Mouse (Mus musculus) heart, embryonic 16.5 days (tissue): Measurements from ENCODE around the gene Synj1. TPM values are rescaled to one million over a fixed set of nuclear protein-coding genes. Genes with fewer than 3 reads are reported as not detected.

Source experiments
- ATAC-seq: fragments of 200-750 bp; cut with Nextera tagmentation; replicated peaks from 2 replicates; pipeline ENCODE4 v1.8.0; 2017; ENCODE audit warnings: moderate number of reproducible peaks; ENCODE audit not compliant: insufficient read depth, low FRiP score; ENCODE audit errors: extremely low read depth
- H3K27ac ChIP-seq: fragments of 300-500 bp; sonication (generic); 2 replicates; pipeline ENCODE4 v1.5.1; 2014; ENCODE audit warnings: mild to moderate bottlenecking, low read length, control low read depth, moderate library complexity
- H3K27me3 ChIP-seq: fragments of 300-500 bp; sonication (generic); 2 replicates; pipeline ENCODE4 v1.6.1; 2014; ENCODE audit warnings: low read length, mixed read lengths; ENCODE audit not compliant: control insufficient read depth, insufficient read depth
- H3K36me3 ChIP-seq: fragments of 300-500 bp; sonication (generic); 2 replicates; pipeline ENCODE4 v1.6.1; 2014; ENCODE audit not compliant: control insufficient read depth, insufficient read depth
- H3K4me1 ChIP-seq: fragments of 300-500 bp; sonication (generic); 2 replicates; pipeline ENCODE4 v1.6.1; 2014; ENCODE audit warnings: low read length, mixed read lengths; ENCODE audit not compliant: control insufficient read depth, insufficient read depth
- H3K4me2 ChIP-seq: fragments of 300-500 bp; sonication (generic); 2 replicates; pipeline ENCODE4 v1.6.1; 2014; ENCODE audit warnings: low read depth, mild to moderate bottlenecking, control low read depth, low read length
- H3K4me3 ChIP-seq: fragments of 300-500 bp; sonication (generic); 2 replicates; pipeline ENCODE4 v1.5.1; 2014; ENCODE audit warnings: mild to moderate bottlenecking, control low read depth, low read length
- H3K9ac ChIP-seq: fragments of 300-500 bp; sonication (generic); 2 replicates; pipeline ENCODE4 v1.6.1; 2014; ENCODE audit warnings: low read length, control low read depth
- H3K9me3 ChIP-seq: fragments of 300-500 bp; sonication (generic); replicated peaks from 2 replicates; pipeline ENCODE4 v1.6.1; 2016; ENCODE audit warnings: low read length; ENCODE audit not compliant: control insufficient read depth
- WGBS: fragments of 180-500 bp; shearing (Covaris S2); extraction: QIAGEN DNeasy Blood & Tissue Kit; methylation state at CpG from one replicate; pipeline ENCODE4 v1.1.7; 2014; 5-methylcytosine and 5-hydroxymethylcytosine counted together
- polyA plus RNA-seq: library from polyadenylated mRNA; unstranded; fragments of >200 nt; fragmentation: Nextera tagmentation; extraction: Ambion mirVana; gene quantifications from 2 replicates; pipeline ENCODE4 v1.2.1, GENCODE M21; 2015

The Synj1 gene
- polyA plus RNA-seq: 10.8 and 11.2 TPM in 2 replicates

DNA sequence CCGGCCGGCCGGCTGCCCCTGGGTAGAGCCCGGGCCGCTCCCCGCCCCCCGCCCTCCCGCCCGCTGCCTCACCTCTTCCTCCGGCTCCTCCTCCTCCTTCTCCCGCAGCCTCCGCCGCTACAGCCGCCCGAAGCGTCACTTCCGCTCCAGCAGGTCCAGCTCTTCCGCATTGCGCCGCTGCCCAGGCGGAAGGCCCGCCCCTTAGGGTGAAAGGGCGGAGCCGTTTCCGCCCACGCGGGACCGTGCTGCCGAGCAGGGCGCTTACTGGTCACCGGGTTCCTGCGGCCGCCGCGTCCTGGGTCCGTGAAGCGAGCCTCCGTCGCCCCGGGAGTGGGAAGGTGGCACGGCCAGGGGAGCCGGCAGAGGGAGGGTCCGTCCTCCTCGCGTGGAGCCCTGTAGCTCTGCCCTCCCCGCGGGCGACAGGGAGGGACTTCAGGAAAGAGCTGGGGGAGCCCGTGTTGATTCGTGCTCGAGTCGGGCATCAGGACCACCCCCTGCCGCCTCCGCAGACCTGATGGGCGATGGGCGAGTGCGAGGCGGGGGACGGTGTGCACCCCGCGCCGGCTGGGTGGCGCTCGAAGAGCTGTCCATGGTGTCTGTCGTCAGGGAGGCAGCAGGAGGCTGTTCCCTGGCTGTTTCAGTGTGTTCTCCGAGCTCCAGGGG, at the start of gene Synj1:
TSS of gene Synj1 (minus strand) at position 288 of the 663 bp plus-strand sequence.
- WGBS: under 1% methylated on average over 63 of the region's 66 CpGs
- ATAC-seq: peak; percentile 97
- Histone ChIP-seq H3K4me2 (peak within 1 kb of the TSS; percentile 93), H3K27me3 (no peaks in the 10 kb centered on the region), H3K36me3 (peaks cover 18% of the 10 kb centered on the region), H3K9me3 (no peaks in the 10 kb centered on the region), H3K27ac (peak within 1 kb of the TSS; percentile 84), H3K9ac (peak within 1 kb of the TSS; percentile 82), H3K4me3 (peak within 1 kb of the TSS; percentile 76), H3K4me1 (peaks cover 13% of the 10 kb centered on the region)

DNA sequence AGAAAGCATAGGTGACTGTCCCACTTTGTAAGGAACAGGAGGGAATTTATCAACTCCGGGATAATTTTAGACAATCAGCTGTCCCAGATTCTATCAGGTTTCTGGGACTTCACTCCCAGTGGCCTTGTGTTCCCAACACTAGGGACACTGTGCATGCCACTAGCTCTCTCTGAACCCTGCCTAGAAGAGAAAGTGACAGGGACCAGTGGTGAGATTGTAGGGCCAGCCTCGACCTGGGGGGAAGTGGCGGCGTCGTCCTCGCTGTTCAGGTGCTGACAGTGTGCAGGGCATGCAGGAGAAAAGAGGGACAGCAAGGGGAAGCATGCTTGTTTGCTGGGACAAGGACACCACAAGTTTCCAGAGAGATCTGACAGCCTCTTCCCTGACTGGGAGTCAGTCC, 46.6 kb upstream of the Synj1 start:
- no peak overlapping the region for H3K4me2 ChIP-seq
- no peak overlapping the region for H3K9ac ChIP-seq
- WGBS: 44% methylated on average over 6 of the region's 6 CpGs
- no peak for ATAC-seq
- 0 out of 2 replicates have a peak, but pooled peaks cover 4% of the 10 kb centered on the region for H3K27me3 ChIP-seq
- no peaks in the 10 kb centered on the region for H3K36me3 ChIP-seq
- H3K4me3 ChIP-seq: no peak overlapping the region
- H3K4me1 ChIP-seq: peaks cover 9% of the 10 kb centered on the region
- no peak overlapping the region for H3K27ac ChIP-seq
- no peaks in the 10 kb centered on the region for H3K9me3 ChIP-seq

DNA sequence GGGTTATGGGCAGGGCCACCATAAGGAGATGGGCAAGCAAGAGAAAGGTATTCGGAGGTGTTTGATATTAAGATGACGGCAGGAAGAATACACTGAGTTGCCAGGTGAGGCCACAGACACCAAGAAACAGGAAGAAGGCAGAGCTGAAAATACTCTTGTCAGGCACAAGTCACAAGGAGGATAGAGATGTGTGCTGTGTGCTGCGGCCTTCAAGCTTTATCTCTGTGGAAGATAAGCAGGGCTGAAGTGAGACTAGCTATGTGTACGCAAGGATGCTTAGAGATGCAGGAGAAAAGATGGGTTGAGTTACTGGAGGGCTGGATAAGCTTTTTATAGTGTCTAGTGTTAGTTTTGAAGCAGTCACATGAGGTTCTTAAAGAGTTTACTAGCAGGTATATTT, 46.2 kb upstream of the Synj1 start:
- 56% methylated on average over 4 of the region's 4 CpGs for WGBS
- ATAC-seq: no peak
- Histone ChIP-seq H3K4me3 (no peak overlapping the region), H3K27ac (no peak overlapping the region), H3K4me1 (peaks cover 9% of the 10 kb centered on the region), H3K4me2 (no peak overlapping the region), H3K9ac (no peak overlapping the region), H3K27me3 (0 out of 2 replicates have a peak, but pooled peaks cover 4% of the 10 kb centered on the region), H3K36me3 (no peaks in the 10 kb centered on the region), H3K9me3 (no peaks in the 10 kb centered on the region)

DNA sequence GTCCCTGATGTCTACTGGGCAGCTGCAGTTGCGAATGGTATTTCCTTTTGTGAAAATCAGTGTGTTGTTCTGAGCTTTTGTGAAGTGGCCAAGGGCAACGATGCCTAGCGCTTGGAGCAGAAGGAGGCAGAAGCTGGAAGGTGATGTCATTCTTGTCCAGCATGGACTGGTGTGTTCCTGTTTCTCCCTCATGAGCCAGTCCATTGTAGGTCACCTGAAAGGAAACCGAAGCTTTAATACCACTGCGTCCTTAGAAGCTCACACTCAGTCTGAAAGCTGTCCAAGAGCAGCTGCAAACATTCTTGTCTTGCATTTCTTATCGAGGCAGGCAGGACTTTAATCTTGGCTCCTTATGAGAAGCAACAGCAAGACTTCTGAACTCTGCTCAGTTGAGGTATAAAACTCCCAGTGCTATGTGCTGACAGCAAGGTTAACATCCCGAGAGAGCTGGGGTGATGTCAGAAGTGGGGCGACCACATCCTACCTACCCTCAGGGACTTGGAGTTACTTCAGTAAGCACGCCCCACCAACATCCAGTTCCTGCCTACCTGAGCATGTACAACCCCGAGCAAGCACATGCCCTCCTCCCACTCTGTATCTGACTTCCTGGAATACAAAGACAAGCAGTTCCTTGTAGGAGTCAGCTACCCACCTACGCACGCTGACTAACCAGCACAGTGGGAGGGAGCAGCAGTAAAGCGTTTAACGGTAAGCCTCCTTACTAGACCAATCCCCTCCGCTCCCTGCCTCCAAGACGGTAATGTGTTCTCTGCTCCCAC, 45.1 kb upstream of the Synj1 start:
- H3K27me3 ChIP-seq: 0 out of 2 replicates have a peak, but pooled peaks cover 4% of the 10 kb centered on the region
- H3K27ac ChIP-seq: 0 out of 2 replicates have a peak overlapping the region, but pooled peaks have one; percentile 4
- H3K4me2 ChIP-seq: peak overlapping the region; percentile 26
- ATAC-seq: peak; percentile 41
- no peak overlapping the region for H3K9ac ChIP-seq
- 45% methylated on average over 16 of the region's 16 CpGs for WGBS
- peaks cover 9% of the 10 kb centered on the region for H3K4me1 ChIP-seq
- no peak overlapping the region for H3K4me3 ChIP-seq
- H3K9me3 ChIP-seq: no peaks in the 10 kb centered on the region
- no peaks in the 10 kb centered on the region for H3K36me3 ChIP-seq

DNA sequence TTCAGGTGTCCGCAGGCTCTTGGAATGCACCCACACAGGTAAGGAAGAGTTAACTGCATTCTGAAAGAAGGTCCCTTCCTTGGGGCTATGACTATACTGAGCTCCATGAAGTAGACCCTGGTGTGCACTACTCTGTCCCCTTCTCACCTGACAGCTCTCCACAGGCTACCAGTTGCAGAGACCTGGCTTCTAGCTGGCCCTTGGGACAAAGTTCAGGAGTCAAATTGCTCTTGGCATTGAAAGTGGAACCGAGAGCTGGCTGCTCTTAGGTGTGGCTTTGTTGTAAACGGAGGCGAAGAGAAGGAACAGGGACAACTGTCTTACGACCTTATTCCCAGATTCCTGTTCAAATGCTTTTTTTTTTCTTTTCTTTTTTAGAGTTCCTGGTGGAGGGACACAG, 44.0 kb upstream of the Synj1 start:
- H3K27me3 ChIP-seq: 0 out of 2 replicates have a peak, but pooled peaks cover 4% of the 10 kb centered on the region
- H3K9me3 ChIP-seq: no peaks in the 10 kb centered on the region
- ATAC-seq: no peak
- WGBS: 79% methylated on average over 5 of the region's 5 CpGs
- H3K36me3 ChIP-seq: no peaks in the 10 kb centered on the region
- no peak overlapping the region for H3K9ac ChIP-seq
- H3K4me2 ChIP-seq: no peak overlapping the region
- no peak overlapping the region for H3K27ac ChIP-seq
- peaks cover 9% of the 10 kb centered on the region for H3K4me1 ChIP-seq
- no peak overlapping the region for H3K4me3 ChIP-seq

DNA sequence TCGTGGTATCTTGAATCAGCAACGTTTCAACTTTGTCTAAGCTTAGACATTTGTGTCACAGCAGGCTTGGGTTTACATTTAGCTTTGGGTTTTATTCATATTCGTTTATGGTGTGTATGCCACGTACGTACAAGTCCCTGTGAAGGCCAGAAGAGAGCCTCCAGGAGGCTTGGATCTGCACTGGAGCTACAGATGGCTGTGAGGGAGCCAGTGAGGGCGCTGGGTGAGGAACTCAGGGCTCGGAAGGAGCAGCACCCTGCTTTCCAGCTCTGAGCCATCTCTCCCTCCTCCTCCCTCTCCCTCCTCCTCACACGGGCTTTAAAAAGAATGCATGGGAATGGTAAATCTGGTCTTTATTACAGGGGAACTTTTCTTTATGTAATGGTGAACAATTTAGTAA, 42.5 kb upstream of the Synj1 start:
- H3K9me3 ChIP-seq: no peaks in the 10 kb centered on the region
- 49% methylated on average over 8 of the region's 8 CpGs for WGBS
- H3K4me3 ChIP-seq: no peak overlapping the region
- H3K4me2 ChIP-seq: no peak overlapping the region
- no peaks in the 10 kb centered on the region for H3K36me3 ChIP-seq
- H3K4me1 ChIP-seq: peaks cover 9% of the 10 kb centered on the region
- ATAC-seq: no peak
- no peak overlapping the region for H3K9ac ChIP-seq
- no peaks in the 10 kb centered on the region for H3K27me3 ChIP-seq
- H3K27ac ChIP-seq: no peak overlapping the region

DNA sequence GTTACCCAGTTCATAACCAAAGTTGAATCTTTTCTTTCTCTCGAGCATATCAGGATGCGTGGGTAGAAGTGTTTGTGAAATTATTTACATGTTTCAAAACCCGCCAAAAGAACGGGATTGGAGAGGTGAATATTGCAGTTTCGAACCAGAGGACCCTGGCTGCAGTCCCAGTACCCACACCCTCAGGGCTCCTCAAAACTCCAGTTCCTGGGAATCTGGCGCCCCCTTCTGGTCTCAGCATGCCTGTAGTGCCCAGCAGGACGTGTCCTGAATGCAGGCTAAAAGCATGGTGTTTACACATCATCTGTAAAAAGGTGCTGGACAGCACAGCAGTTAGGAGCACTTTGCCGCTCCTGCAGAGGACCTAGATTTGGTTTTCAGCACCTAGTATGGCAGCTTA, 34.4 kb upstream of the Synj1 start:
- 56% methylated on average over 8 of the region's 8 CpGs for WGBS
- no peak overlapping the region for H3K4me2 ChIP-seq
- peaks cover 11% of the 10 kb centered on the region for H3K4me1 ChIP-seq
- H3K4me3 ChIP-seq: no peak overlapping the region
- no peak overlapping the region for H3K27ac ChIP-seq
- no peaks in the 10 kb centered on the region for H3K27me3 ChIP-seq
- no peak for ATAC-seq
- H3K9me3 ChIP-seq: no peaks in the 10 kb centered on the region
- no peaks in the 10 kb centered on the region for H3K36me3 ChIP-seq
- H3K9ac ChIP-seq: no peak overlapping the region

DNA sequence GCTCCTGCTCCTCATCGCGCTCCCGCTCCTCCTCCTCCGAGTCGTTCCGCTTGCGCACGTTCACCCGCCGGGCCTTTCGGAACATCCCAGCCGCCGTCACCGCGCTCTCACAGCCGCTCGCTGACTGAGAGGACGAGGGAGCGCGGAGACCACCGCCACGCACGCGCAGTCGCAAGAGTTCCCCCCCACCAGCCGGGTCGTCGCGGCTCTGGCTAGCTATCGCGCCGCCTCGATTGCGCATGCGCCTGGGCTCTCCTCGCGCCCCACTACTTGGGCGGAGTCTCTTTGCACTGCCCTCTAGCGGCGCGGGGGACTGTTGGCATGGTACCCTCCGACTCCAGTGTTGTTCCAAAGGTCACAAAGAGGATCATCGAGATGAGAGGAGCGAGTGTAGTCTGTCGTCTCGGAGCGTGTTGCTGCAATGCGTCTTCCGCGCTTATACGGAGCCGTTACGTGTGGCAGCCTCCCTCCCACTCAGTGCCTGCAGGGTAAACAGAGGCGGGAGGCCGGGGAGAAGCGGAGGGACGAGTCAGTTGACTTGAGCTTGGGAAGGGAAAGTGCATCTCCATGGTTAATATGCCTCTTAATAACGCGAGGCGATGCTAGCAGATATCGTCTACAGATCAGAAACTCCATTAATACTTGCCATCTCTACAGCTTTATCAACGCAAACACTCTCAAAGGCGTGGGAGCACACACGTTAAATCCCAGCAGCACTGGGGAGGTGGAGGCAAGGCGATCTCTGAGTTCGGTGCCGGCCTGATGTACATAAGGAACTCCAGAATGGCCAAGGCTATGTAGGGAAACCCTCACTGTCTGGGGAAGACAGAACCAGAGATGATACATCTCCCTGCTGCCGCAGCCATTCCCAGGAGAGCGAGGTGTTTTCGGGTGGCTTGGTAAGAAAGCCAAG, 33.4 kb upstream of the Synj1 start, which contains the start of gene Paxbp1:
TSS of gene Paxbp1 (minus strand) at position 274 of the 913 bp plus-strand sequence.
- H3K9me3 ChIP-seq: no peaks in the 10 kb centered on the region

More for the DNA sequence above, 33.4 kb upstream of the Synj1 start, which contains the start of gene Paxbp1:
- Histone ChIP-seq H3K27me3 (no peaks in the 10 kb centered on the region), H3K36me3 (no peaks in the 10 kb centered on the region; the same call in 1 of the 2 replicates), H3K4me3 (peak within 1 kb of the TSS; percentile 98), H3K4me1 (peaks cover 11% of the 10 kb centered on the region), H3K9ac (peak within 1 kb of the TSS; percentile 98), H3K4me2 (peak within 1 kb of the TSS; percentile 89), H3K27ac (peak within 1 kb of the TSS; percentile 97)
- WGBS: under 1% methylated on average over 65 of the region's 70 CpGs
- peak; percentile 96 for ATAC-seq
